Mouse (Mus musculus) forebrain, postnatal 0 days (tissue): ENCODE measurements around the gene March6. TPM values are rescaled to one million over a fixed set of nuclear protein-coding genes. Genes with fewer than 3 reads are reported as not detected.

Experiments
- ATAC-seq: fragments of 200-750 bp; cut with Nextera tagmentation; 2 replicates; pipeline ENCODE4 v1.8.0; 2017; ENCODE audit warnings: mild to moderate bottlenecking, moderate library complexity
- DNase-seq: peaks from one replicate; pipeline ENCODE4 v3.0.0-alpha.2; 2015
- H3K27ac ChIP-seq: fragments of 300-500 bp; sonication (generic); 2 replicates; pipeline ENCODE4 v1.5.1; 2014; ENCODE audit warnings: low read depth, mild to moderate bottlenecking, antibody characterized with exemption, low read length, moderate library complexity, mixed read lengths
- H3K27me3 ChIP-seq: fragments of 300-500 bp; sonication (generic); 2 replicates; pipeline ENCODE4 v1.6.1; 2014; ENCODE audit warnings: mild to moderate bottlenecking, low read length, mixed read lengths; ENCODE audit not compliant: insufficient read depth
- H3K36me3 ChIP-seq: fragments of 300-500 bp; sonication (generic); 2 replicates; pipeline ENCODE4 v1.6.1; 2014; ENCODE audit warnings: mild to moderate bottlenecking, moderate library complexity; ENCODE audit not compliant: insufficient read depth
- H3K4me1 ChIP-seq: fragments of 300-500 bp; sonication (generic); 2 replicates; pipeline ENCODE4 v1.6.1; 2014; ENCODE audit warnings: antibody characterized with exemption; ENCODE audit not compliant: insufficient read depth
- H3K4me2 ChIP-seq: fragments of 300-500 bp; sonication (generic); 2 replicates; pipeline ENCODE4 v1.6.1; 2014; ENCODE audit warnings: low read depth, mild to moderate bottlenecking, moderate library complexity
- H3K4me3 ChIP-seq: fragments of 300-500 bp; sonication (generic); 2 replicates; pipeline ENCODE4 v1.5.1; 2014; ENCODE audit warnings: low read depth, low read length, mixed read lengths
- H3K9ac ChIP-seq: fragments of 300-500 bp; sonication (generic); 2 replicates; pipeline ENCODE4 v1.6.1; 2014; ENCODE audit warnings: mild to moderate bottlenecking
- H3K9me3 ChIP-seq: fragments of 300-500 bp; sonication (generic); 2 replicates; pipeline ENCODE4 v1.6.1; 2016; ENCODE audit warnings: low read length
- CTCF ChIP-seq: sonication (generic); IDR thresholded peaks from 2 replicates; pipeline ENCODE4 v1.5.1; 2016; ENCODE audit warnings: antibody characterized with exemption, control low read depth, low read depth
- WGBS: fragments of 180-500 bp; shearing (Covaris S2); extraction: QIAGEN DNeasy Blood & Tissue Kit; methylation state at CpG from one replicate; pipeline ENCODE4 v1.1.7; 2014; 5-methylcytosine and 5-hydroxymethylcytosine counted together
- polyA plus RNA-seq: library from polyadenylated mRNA; unstranded; fragments of >200 nt; fragmentation: Nextera tagmentation; extraction: Ambion mirVana; gene quantifications from 2 replicates; pipeline ENCODE4 v1.2.1, GENCODE M21; 2015
- total RNA-seq: library from RNA; depleted of rRNA; stranded (reverse); fragments of >200 nt; gene quantifications from 2 replicates; pipeline ENCODE4 v1.2.3, GENCODE M21; 2014

Gene March6
- total and polyA plus RNA-seq, 2 experiments from 2014 or later, result 60.2 to 209 TPM

- Histone ChIP-seq H3K9ac (no peak overlapping the region), H3K4me1 (no peaks in the 10 kb centered on the region), H3K36me3 (no peaks in the 10 kb centered on the region), H3K27ac (no peak overlapping the region), H3K27me3 (no peaks in the 10 kb centered on the region), H3K9me3 (no peaks in the 10 kb centered on the region), H3K4me2 (no peak overlapping the region), H3K4me3 (no peak overlapping the region)
- TF ChIP-seq CTCF, result no peak
- no peak for DNase-seq
- ATAC-seq, result no peak
- WGBS, result 96% methylated on average over 4 of the region's 4 CpGs
Measured at GRCm38 (mm10) chr15:31561976-31562375, 31.1 kb upstream of the March6 start.

DNA sequence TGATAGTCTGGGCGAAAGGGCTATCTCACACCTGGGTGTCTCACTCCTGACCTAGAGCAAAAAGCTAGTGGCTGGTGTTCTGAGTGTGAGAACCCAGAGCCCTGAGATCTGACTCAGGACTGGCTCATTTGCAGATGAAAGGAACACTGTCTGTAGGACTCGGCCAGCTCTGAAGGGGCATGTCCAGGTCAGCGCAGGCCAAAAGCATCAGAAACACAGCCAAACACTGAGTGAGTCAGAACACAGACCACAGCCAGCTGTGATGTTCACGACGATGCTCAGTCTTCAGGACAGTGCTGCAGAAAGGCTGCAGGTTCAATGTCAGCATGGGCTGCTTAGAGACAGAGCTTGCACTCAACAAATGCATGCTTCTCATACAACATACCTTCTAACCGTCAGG, 30.5 kb upstream of the March6 start:
- Histone ChIP-seq H3K9me3 (no peaks in the 10 kb centered on the region), H3K27ac (no peak overlapping the region), H3K9ac (no peak overlapping the region), H3K4me3 (no peak overlapping the region), H3K36me3 (no peaks in the 10 kb centered on the region), H3K27me3 (no peaks in the 10 kb centered on the region), H3K4me1 (no peaks in the 10 kb centered on the region), H3K4me2 (no peak overlapping the region)
- no peak for TF ChIP-seq CTCF
- no peak for DNase-seq
- ATAC-seq, result no peak
- 79% methylated on average over 6 of the region's 6 CpGs for WGBS

DNA sequence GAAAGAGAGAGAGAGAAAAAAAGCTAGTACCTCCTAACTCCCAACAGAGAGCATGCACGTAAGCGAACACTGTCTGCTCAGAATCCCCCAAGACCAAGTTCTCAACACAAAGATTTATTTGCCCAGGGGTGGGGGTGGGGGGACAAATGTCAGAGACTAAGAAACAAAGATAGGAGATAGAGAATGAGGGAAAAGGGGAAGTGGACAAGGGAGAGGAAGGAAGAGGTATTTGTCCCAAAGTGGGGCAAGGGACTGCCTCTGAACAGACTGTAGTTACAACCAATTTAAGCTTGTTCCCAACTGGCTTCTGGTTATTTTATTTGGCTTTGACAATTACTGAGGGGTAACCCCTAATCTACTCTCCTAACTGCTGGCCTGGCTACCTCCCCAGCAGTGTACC, 24.0 kb upstream of the March6 start:
- no peaks in the 10 kb centered on the region for H3K4me1 ChIP-seq
- no peak for ATAC-seq
- WGBS, result 92% methylated on average over 2 of the region's 2 CpGs

DNA sequence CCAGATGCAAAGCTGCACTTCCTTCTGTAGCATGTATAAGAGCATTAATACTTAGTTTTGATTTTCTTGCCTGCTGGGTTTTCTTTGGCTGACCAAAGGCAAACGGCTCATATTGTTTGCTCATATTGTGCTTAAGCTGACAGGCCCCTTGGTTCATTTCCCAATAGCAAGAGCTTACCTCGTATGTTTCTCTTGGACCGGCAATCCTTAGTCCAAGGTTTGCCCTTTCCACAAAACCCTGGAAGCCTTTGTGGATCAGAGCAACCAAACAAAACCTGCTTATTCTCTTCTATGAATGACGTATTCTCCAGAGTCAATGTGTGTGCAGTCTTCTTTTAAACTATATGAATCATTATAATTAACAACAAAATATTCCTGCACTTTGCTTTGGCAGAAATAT, 19.5 kb upstream of the March6 start:
- TF ChIP-seq CTCF, result no peak
- H3K36me3 ChIP-seq, result no peaks in the 10 kb centered on the region
- DNase-seq (no peak), ATAC-seq (no peak)
- H3K9me3 ChIP-seq, result no peaks in the 10 kb centered on the region
- no peak overlapping the region for H3K9ac ChIP-seq
- no peaks in the 10 kb centered on the region for H3K4me1 ChIP-seq
- H3K27me3 ChIP-seq, result no peaks in the 10 kb centered on the region
- no peak overlapping the region for H3K4me2 ChIP-seq
- H3K27ac ChIP-seq, result no peak overlapping the region
- no peak overlapping the region for H3K4me3 ChIP-seq
- WGBS, result 74% methylated on average over 4 of the region's 4 CpGs

More for the DNA sequence above, 24.0 kb upstream of the March6 start:
- Histone ChIP-seq H3K27me3 (no peaks in the 10 kb centered on the region), H3K4me3 (no peak overlapping the region), H3K9ac (no peak overlapping the region), H3K4me2 (no peak overlapping the region), H3K9me3 (no peaks in the 10 kb centered on the region), H3K27ac (no peak overlapping the region), H3K36me3 (no peaks in the 10 kb centered on the region)
- TF ChIP-seq CTCF, result no peak
- no peak for DNase-seq

GRCm38 (mm10) chr15:31547421-31547820, 16.6 kb upstream of the March6 start:
- no peaks in the 10 kb centered on the region for H3K36me3 ChIP-seq
- no peak overlapping the region for H3K9ac ChIP-seq
- H3K27me3 ChIP-seq, result no peaks in the 10 kb centered on the region
- no peak overlapping the region for H3K4me3 ChIP-seq
- no peak for TF ChIP-seq CTCF
- no peaks in the 10 kb centered on the region for H3K9me3 ChIP-seq
- WGBS, result 79% methylated on average over 5 of the region's 5 CpGs
- no peak for ATAC-seq
- peaks cover under 1% of the 10 kb centered on the region; the same call in 1 of the 2 replicates for H3K4me1 ChIP-seq
- H3K27ac ChIP-seq, result no peak overlapping the region
- no peak overlapping the region for H3K4me2 ChIP-seq
- no peak for DNase-seq

- Histone ChIP-seq H3K4me3 (no peak overlapping the region), H3K4me2 (no peak overlapping the region), H3K9ac (no peak overlapping the region), H3K9me3 (no peaks in the 10 kb centered on the region), H3K36me3 (no peaks in the 10 kb centered on the region), H3K27me3 (no peaks in the 10 kb centered on the region), H3K27ac (no peak overlapping the region), H3K4me1 (peaks cover 8% of the 10 kb centered on the region; the same call in 1 of the 2 replicates)
- no peak for TF ChIP-seq CTCF
- no peak for DNase-seq
- WGBS, result 71% methylated on average over 6 of the region's 6 CpGs
- no peak for ATAC-seq
Measured at GRCm38 (mm10) chr15:31546291-31546690, 15.4 kb upstream of the March6 start.

DNA sequence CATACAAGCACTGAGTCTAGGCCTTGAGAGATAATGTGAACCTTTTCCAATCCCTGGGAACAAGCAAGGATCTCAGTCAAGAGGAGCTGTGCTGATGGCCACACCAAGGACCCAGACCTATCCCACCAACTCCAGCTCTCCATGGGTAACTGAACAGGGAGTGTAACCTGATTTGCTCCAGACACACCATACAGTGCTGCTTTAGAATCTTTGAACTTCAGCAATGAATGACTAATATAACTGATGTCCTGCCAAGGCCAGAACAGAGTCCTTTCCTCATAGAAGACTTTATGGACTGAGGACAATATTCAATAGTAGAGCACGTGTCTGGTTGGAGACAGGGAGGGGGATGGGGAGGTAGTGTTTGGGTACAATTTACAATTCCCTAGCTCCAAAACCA, 14.2 kb upstream of the March6 start:
- 72% methylated on average over 1 of the region's 1 CpGs for WGBS
- H3K9ac ChIP-seq, result no peak overlapping the region
- H3K9me3 ChIP-seq, result no peaks in the 10 kb centered on the region
- no peaks in the 10 kb centered on the region for H3K27me3 ChIP-seq
- no peak for TF ChIP-seq CTCF
- H3K27ac ChIP-seq, result no peak overlapping the region
- H3K36me3 ChIP-seq, result no peaks in the 10 kb centered on the region
- peaks cover 8% of the 10 kb centered on the region; the same call in 1 of the 2 replicates for H3K4me1 ChIP-seq
- DNase-seq (no peak), ATAC-seq (no peak)
- no peak overlapping the region for H3K4me3 ChIP-seq
- H3K4me2 ChIP-seq, result no peak overlapping the region

DNA sequence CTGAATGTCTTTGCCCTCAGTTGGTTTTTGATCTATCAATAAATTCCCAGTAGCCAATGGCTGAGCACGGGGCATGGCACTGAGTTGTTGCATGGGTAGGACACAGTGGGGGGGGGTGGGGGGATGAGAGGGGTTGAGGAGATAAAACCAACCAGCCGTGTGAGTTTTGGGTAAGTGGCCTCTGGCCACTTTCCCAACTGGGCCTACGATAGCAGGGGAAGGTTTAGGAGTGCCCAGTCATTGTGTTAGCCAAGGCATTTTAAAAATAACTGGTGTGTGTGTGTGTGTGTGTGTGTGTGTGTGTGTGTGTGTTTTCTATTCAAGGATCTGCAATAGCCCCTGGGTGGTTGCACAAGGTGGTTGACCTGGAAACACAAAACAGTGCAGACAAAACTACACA, 12.4 kb upstream of the March6 start:
- TF ChIP-seq CTCF, result no peak
- no peaks in the 10 kb centered on the region for H3K27me3 ChIP-seq
- no peak for DNase-seq
- H3K36me3 ChIP-seq, result no peaks in the 10 kb centered on the region
- peaks cover 8% of the 10 kb centered on the region; the same call in 1 of the 2 replicates for H3K4me1 ChIP-seq
- no peak overlapping the region for H3K4me2 ChIP-seq
- H3K4me3 ChIP-seq, result no peak overlapping the region
- no peak overlapping the region for H3K9ac ChIP-seq
- ATAC-seq, result no peak
- 16% methylated on average over 3 of the region's 3 CpGs for WGBS
- no peak overlapping the region for H3K27ac ChIP-seq
- H3K9me3 ChIP-seq, result no peaks in the 10 kb centered on the region
